In genomic region chr8:124415002-124415401, GRCm38 (mm10) we compare ENCODE assay signal across 12 mouse cellular contexts. TPM values are rescaled to one million over a fixed set of nuclear protein-coding genes. Genes with fewer than 3 reads are reported as not detected.
DNase-seq lines count a peak whose midpoint lies in the region; TF ChIP-seq lines count a peak whose summit lies in the region.
"Had no signal": no experiment of that assay in that cellular context is flagged by ENCODE, and none has a peak within 500 bp of the region (broad histone marks: within the 10 kb centered on the region; RNA-seq: fewer than 3 reads in every experiment).

No protein-coding gene starts in this region.

- H3K9ac ChIP-seq in ES-E14 (ENCODE audit: insufficient read depth, low read depth, low read length, poor library complexity, severe bottlenecking), result no peak overlapping the region
- H3K9ac ChIP-seq: hindbrain, embryonic 15.5 days; limb, embryonic 12.5 days; lung, embryonic 14.5 days; midbrain, embryonic 13.5 days; neural tube, embryonic 13.5 days had no signal

- peaks cover 3 to 10% of the 10 kb centered on the region in 2 experiments; a peak in 3 of 4 replicates for H3K4me1 ChIP-seq in ES-E14 (ENCODE audit: control insufficient read depth in 2 of 2, insufficient read depth in 2 of 2, low read length in 2 of 2, poor library complexity in 1 of 2)
- H3K4me1 ChIP-seq: hindbrain, embryonic 15.5 days; midbrain, embryonic 13.5 days had no signal

- peak; percentile 67 for DNase-seq in layer of hippocampus, postnatal 10 days (ENCODE audit: low spot score in 2 of 2)
- DNase-seq in layer of hippocampus, adult 9-11 months, result no peak
- peak; percentile 10 for DNase-seq in 416B (ENCODE audit: low read depth)
- no peak for DNase-seq in ES-E14 (ENCODE audit: low read depth, low spot score)
- DNase-seq in cerebellum, postnatal 36 days, result peak; percentile 72 to 76
- no peak for DNase-seq in ovary, adult 18-20 months (ENCODE audit: low spot score)
- DNase-seq in gastrocnemius, postnatal 36 days, result no peak
- DNase-seq: lung, embryonic 14.5 days had no signal

- H3K36me3 ChIP-seq in ES-E14 (ENCODE audit: control insufficient read depth, insufficient read depth, low read length, poor library complexity, severe bottlenecking), result no peaks in the 10 kb centered on the region; the same call in 1 of the 2 replicates
- H3K36me3 ChIP-seq: hindbrain, embryonic 15.5 days; limb, embryonic 12.5 days; midbrain, embryonic 13.5 days; neural tube, embryonic 13.5 days had no signal

- intact Hi-C loops in gastrocnemius, postnatal 36 days (cut with DNase I), result no loop called here

- H3K4me3 ChIP-seq in ES-E14 (ENCODE audit: insufficient read depth in 1 of 2, low read depth in 1 of 2, low read length in 2 of 2, poor library complexity in 1 of 2, severe bottlenecking in 1 of 2), result no peak overlapping the region
- H3K4me3 ChIP-seq: hindbrain, embryonic 15.5 days; limb, embryonic 12.5 days; midbrain, embryonic 13.5 days; neural tube, embryonic 13.5 days had no signal

- H3K27ac ChIP-seq in ES-E14 (ENCODE audit: insufficient read depth, low read depth, low read length, poor library complexity, severe bottlenecking), result no peak overlapping the region
- H3K27ac ChIP-seq: hindbrain, embryonic 15.5 days; limb, embryonic 12.5 days; midbrain, embryonic 13.5 days; neural tube, embryonic 13.5 days had no signal

- in situ Hi-C loops in ES-E14 (cut with MboI; ENCODE audit: low sequenced_read_pairs in 2 of 2, unreplicated experiment in 2 of 2), result no loop called here

- H3K9me3 ChIP-seq in ES-E14 (ENCODE audit: control insufficient read depth, insufficient read depth, low read depth, low read length), result no peaks in the 10 kb centered on the region
- H3K9me3 ChIP-seq: hindbrain, embryonic 15.5 days; limb, embryonic 12.5 days; midbrain, embryonic 13.5 days; neural tube, embryonic 13.5 days had no signal

TF ChIP-seq in ES-E14, 5 proteins besides CTCF, POLR2A, EP300 and RAD21:
- TF ChIP-seq HCFC1 (IDR thresholded peaks at IDR 0.05; ENCODE audit: borderline replicate concordance, insufficient read depth, low read length) (no peak), CHD2 (IDR thresholded peaks at IDR 0.05; ENCODE audit: low read depth, low read length) (peak; percentile 95), ZNF384 (IDR thresholded peaks at IDR 0.05; ENCODE audit: low read depth, low read length) (no peak), ZC3H11A (IDR thresholded peaks at IDR 0.05; ENCODE audit: borderline replicate concordance, low read depth, low read length) (no peak), MAFK (IDR thresholded peaks at IDR 0.05; ENCODE audit: insufficient read depth, low read depth, low read length) (no peak)

RNA-seq across cellular contexts. Expression of gene Pgbd5, which starts 24.5 kb away (rescaled TPM):
- 100 to 1,000 TPM; 102 to 111 TPM for total RNA-seq in layer of hippocampus, postnatal 10 days (2021)
- total RNA-seq in ES-E14 (2012; rRNA removed), result 2.1 and 3.5 TPM in 2 replicates
- total RNA-seq in gastrocnemius, postnatal 36 days (2021), result under 1 TPM; 0.15 to 0.25 TPM

Comparison
In these comparisons a context has a peak if more than half of its experiments do, and no peak if none do; other contexts are left out.
1. DNase-seq: peak in layer of hippocampus, postnatal 10 days (2 of 2), 416B (single experiment) and cerebellum, postnatal 36 days (2 of 2); none in layer of hippocampus, adult 9-11 months (single experiment), ES-E14 (single experiment), ovary, adult 18-20 months (single experiment) and gastrocnemius, postnatal 36 days (0 of 2).
2. RNA of gene Pgbd5, which starts 24.5 kb away (total RNA-seq): 102 to 111 TPM in layer of hippocampus, postnatal 10 days; 2.1 to 3.5 TPM in ES-E14 and 0.15 to 0.25 TPM in gastrocnemius, postnatal 36 days; every median in the first group is over 10 times any median in the second.